Mouse (Mus musculus) thymus, postnatal 14 days (tissue): Measurements from ENCODE around the gene Pde4d.

ENCODE experiments used
- DNase-seq: peaks from one replicate; pipeline ENCODE4 v3.0.0; 2021

Pde4d gene

DNA sequence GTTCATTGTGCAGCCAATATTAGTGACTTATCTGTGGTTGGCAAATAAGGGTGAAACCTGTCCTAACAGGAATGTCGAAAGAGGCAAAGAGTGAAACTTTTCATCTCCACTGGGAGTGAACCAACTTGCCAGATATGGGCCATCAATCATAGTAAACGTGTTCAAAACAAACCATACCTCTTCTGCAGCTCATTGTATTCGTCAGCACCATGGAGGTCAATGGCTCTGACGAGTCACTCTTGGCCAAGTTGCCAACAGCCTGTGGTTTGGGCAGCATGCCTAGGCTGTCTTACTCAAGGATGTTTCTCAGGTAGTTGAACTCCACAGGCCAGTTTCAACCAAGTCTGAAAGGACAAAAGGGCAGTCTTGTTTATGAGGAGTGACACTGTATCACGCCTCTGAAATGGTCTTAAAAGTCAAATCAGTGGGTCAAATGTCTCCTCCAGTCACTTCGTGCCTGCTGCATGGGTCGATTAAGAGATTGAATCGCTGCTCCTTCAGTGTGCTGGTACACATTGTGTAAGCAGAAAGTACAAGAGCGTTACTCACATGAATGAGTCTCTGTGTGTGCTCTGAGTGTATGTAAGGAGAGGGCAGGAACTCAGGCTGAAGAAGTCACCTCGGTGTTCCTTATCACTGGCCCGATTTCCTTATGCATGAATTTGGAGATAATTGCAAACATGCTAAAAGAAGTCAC is 1431.6 kb downstream of the Pde4d start:
- no peak for DNase-seq

DNA sequence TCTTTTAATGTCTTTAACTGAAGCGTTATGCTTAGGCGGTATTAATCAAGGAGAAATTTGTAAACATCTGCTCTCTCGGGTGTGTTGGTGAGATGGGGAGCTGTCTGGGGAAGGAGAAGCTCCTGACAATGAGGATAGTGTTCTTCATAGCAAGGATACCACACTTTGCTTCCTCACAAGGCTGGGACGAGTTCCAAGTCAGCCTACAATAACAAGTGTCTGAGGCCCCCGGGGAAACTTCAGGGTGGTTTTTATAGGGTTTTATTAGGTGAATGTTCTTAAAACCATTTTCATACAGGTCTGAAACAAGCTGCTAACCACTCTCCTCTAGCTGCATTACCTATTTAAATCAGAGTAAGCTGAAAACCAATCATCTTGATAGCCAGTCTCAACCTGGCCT is 1433.9 kb downstream of the Pde4d start:
- no peak for DNase-seq

DNA sequence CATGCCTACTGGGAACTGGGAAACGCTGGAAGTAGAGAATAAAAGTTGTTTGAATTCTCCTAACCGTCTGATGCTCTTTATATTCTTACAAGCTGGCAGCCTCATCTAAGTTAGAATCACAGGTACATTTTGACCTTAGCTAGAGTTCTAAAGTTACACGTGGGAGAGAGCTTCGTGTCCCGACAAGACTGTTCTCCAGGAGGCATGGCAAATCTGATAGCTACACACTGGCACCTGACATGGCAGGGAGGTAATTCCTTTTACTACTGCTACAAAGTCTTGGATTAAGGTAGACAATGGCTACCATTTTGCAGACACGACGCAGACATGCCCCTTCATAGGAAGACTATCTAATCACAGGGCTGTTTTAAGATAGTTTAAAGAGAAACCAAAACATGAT is 1435.1 kb downstream of the Pde4d start:
- no peak for DNase-seq

DNA sequence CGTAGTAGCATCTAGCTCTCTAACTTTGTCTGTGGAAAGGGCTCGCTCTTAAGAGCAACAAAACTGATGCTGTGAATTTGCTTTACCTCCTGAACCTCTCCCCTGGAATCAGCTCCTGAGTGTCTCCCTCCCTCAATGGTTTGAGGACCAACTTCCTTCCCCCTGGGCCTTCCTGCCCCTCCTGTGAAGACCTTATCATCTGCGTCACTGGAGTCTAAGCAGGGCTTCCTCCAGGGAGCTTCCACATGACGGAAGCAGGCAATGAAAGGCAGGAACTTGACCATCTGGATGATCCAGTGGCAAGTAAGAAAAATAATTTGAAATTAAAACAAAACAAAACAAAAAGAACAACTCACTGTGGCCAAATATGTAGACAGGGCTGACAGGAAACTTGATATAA is 1438.5 kb downstream of the Pde4d start:
- no peak for DNase-seq

DNA sequence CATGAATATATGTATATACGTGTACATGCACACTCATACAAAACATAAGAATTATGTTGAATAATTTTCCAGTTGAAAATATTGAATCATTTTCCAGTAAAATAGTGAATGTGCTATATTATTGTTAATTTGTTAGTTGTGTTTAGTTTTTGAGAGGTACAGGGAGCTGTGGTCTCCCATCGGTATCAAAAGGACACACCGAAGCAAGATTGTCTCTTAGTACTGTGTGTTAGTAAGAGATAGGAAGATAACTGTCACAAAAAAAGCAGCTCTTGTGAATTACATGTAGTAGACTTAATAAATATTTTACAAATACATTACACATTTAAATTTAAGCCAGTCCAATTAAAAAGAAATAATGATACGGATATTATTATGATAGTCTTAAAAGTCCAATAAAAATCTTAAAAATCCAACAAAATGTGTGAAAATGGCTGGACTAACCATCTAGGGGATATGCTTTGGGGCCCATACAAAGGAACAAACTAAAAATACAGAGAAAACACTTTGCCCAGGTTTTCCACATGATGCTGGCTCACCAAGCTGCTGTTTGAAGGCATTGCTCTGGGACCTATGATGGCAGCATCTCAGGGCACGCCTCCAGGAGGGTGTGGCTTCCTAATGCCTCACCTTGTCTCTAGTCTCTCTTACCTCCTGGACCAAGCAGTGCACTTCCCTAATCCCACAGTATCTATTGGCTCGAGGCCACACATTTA is 1441.6 kb downstream of the Pde4d start:
- no peak for DNase-seq

DNA sequence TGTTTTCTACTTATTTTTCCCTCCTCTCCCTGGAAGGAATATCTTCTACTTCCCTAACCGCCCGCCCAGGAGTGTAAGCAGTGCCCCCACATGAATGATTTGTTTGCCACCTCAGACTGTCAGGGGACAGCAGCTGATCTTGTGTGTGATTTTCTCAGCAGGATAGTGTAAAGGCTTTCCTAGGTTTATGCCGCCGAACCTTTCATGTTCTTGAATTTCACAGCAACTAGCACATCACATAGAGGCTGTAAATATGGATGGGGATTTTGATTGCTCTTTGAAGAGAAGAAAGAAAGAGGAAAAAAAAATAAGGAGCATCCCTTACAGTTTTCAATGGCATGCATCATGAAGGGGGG is 1442.1 kb downstream of the Pde4d start:
- no peak for DNase-seq

DNA sequence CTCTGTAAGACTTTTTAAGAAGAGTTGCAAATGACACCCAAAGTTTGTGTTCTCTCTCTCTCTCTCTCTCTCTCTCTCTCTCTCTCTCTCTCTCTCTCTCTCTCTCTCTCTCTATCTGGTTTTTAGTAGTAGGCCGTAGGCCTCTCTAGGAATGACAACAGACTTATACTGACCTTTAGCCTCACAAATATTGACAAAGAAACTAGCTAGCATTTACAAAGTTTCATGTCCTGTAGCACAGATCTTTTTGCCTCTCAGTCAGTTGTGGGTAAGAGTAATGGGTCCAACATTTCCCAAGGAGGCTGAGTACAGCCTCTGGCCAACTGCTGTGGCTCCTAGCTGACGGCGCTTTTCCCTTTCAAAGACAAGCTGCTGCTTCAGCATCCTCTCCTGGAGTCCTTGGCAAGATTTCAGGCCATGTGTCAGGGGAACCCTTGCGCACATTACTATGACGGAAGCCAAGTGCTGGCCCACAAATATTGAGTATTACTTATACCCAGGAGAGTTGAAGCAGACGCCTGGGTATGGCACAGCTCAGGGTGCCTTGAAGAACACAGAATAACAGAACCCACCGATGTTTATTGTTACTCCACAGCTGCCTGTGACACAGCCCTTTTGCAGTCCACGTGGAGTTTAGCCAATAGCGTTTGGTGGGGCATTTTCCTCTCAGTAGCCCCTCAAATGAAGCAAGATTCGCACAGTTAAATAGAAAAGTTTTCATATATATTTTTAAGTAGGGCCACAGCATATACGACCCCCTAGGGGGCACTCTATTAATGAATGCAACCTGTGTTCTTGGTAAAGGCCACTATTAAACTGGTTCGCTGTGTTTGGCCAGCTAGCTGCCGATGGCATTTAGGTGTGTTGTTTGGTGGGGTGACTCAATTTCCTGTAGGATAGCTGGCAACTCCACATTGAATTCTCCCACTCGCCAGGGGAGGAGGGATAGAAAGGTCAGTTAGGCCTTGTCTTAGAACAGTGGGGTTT is 1450.0 kb downstream of the Pde4d start:
- DNase-seq = no peak

DNA sequence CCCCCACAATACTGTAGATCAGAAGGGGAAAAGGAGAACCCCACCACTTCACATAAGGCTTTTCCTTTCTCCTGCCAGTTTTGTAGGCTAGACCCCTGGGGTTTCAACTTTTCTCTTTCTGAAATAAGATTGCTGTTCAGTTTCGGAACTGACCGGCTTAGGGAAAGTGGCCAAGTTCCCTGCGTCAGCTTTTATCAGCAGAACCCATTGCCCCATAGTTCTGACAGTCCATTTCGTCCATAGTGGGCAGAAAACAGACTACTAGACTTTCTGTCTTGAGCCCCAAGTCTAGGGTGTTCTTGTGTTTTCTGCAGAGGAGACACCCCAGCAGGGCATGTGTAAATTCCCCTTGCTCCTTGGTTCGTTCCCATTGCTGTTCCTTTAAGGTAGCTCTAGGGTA is 1452.1 kb downstream of the Pde4d start:
- DNase-seq = no peak

DNA sequence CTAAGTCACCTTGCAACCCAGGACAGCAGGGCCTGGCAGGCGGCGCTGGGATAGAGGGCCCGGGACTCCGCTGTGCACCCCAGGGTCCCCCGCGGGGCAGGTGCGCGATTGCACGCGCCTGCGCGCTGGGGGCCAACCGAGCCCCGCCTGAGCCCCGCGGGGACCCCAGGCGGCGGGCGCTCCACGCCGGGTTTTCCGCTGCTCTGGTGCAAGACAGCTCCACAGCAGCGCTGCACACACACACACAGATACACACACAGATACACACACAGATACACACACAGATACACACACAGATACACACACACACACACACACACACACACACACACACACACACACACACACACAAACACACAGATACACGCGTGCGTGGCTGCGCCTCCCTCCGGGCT is 1452.7 kb downstream of the Pde4d start:
- peak; percentile 96 for DNase-seq

DNA sequence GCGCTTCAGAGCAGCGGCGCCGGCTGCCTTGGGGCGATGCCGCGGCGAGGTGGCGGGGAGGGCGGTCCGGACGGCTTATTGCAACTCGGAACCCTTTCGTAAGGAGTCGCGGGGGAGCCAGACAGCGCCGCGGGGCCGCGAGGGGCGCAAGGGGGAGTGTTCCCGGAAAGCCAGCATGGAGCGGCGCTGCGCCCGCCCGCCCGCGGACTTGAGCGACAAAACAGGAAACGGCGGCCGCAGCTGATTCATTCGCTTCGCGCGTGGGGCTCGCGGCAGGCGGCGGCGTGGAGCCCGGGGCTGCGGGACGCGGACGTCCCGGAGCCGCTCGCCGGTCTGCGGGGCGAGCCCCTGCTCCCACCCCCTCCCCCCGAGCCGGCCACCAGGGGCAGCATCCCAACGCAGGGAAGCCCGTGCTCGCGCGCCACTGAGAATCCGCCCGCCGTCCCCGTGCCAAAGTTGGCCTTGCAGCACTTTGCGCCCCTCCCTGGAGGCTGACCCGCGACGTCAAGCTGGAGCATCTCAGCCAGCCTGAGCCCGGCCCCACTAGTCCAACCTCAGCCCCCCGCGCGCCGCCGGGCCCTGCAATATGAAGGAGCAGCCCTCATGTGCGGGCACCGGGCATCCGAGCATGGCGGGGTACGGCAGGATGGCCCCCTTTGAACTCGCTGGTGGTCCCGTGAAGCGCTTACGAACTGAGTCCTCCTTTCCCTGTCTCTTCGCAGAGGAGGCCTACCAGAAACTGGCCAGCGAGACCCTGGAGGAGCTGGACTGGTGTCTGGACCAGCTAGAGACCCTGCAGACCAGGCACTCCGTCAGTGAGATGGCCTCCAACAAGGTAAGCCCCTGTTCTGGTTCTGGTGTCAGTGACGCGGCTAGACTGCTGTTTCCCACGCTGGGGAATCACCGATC is 1453.4 kb downstream of the Pde4d start:
- DNase-seq = peak; percentile 92

DNA sequence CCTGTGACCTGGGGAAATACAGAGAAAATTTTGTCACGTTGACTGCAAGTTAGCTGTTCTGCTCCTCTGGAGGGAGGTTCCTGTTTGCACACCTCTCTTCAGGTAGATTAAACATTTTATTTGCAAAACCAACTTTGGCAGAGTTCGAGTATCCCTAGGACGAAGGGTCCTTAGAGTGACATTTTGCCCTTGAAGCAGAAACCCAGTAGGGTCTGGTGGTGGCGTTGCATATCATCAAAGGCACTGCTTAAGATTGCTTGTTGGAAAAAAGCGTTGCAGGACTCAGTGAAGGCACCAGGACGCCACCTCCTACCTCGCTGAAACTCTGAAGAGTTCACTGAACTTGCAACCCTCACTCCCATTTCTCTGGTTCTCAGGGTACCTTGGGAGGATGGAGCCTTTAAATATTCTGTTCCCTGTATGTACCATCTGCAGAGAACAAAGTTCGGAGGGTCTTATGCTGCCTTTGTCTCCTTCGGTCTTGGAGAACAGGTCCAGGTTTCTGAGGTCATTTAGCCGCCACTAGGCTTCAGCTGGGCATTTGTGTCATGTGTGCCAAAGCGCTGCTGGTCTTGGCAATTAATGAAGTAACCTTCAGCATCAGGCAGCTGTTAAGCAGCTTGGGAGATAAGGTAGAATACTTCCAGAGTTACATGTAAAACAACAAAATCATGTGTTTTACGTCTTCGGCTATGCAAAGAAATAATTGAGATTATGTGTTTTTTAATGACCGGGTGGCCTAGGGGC is 1454.2 kb downstream of the Pde4d start:
- DNase-seq = peak; percentile 38

DNA sequence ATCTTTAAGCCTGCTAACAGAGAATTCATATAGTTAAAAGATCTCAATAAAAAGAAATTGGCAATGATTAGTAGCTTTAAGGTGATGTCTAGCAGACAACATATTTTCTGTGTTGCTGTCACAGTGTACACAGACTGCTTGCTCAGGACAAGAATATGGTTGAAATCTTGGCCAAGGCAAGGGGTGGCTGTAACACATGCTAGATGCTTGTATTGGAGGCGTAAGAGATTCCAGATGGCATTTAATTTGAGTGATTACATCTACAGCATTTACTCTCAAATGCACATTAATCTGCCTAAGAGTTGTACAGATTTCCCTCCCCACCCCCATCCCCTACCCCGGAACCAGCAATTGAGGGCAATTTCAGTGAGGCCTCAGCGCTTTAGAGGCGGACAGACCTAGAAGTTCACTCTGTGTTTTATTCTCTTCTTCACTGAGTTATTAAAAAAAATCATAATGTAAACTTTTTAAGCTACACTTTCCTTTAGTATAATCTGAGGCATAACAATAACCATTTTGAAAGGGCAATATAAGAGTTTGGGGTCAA is 1456.7 kb downstream of the Pde4d start:
- DNase-seq = peak; percentile 20

DNA sequence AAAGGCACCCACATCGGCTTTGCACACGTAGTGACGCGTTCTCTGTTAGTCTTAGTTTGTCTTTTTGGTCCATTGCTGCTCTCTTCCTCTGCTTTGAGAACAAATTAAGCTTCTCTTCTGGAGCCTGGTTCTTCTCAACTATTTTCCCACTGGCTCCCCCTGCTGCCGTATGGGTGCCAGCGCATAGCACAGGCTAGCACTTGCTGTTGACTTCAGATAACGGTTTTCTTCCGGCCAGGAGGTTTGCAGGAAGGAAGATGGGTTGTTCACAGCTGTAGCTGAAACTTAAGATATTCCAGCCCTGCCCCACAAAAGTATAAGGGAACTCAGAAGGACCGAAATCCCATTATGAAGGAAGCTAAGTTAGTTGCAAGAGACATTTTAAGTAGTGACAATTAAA is 1457.9 kb downstream of the Pde4d start:
- DNase-seq = peak; percentile 96

DNA sequence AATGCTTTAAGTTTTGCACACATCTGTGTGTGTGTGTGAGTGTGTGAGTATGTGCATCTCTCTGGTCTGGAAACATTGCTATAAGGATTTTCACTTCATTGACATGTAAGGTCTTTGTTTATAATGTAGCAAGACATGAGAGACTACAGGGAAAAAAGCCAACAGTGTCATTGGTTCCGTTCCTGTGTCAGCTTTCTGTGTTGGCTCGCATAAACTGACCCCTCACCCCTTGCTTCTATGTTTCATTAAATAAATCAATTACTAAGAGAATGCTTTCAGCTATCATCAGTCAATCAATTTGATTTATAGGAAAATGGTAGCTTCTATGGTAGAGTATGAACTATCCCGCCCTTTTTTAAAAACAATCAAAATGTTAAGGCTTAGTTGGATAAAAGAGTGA is 1458.6 kb downstream of the Pde4d start:
- DNase-seq = no peak

DNA sequence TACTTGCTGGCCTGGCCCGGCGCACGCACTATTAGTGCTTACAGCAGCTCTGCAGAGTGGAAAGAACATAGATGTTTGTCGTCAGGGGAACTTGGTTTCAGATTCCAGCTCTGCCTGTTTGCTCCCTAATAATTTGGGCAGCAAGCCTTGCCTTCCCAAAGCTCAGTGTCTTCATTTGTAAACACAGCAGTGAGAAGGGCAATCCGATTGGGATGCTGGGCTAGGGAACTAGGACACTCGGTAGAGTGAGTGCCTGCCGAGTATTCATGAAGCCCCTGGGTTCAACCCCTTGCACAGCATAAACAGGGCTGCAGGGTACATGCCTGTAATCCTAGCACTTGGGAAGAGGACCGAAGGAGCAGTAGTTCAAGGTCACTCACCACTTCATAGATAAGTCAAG is 1459.4 kb downstream of the Pde4d start:
- DNase-seq = no peak

DNA sequence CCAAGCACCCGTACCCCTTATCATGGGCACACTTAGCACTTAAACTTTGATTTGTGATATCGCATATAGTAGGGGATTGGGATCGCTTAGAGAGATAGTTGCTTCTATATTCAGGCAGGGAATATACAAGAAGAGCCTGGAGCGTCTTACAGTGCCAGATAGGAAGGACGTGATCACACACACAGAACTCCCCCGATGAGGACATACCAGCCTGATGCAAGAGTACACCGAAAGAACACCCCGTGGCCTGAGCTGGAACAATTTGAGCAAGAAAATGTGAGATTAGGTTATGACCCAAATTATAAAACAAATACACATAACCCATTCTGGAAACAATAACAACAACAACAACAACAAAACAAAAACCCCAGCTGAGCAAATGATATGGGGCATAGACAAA is 1461.2 kb downstream of the Pde4d start:
- DNase-seq = no peak

DNA sequence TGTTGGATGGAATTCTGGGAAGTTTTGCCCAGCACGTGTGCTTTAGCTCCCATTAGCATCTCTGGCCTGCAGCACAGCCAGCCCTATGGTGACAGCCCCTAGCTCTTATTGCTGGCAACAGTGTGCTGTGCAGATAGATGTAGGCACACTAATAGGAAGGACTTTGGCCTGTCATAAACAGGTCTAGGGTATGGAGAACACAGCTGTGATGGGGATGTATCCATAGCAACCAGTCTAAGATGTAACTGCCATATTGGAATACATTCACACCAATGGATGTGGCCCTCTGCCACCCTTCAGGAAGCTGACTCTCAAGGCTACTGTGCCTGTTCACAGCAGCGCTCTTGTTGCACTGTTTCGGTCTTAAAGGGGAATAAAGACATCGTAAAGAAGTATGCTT is 1462.9 kb downstream of the Pde4d start:
- DNase-seq = no peak

DNA sequence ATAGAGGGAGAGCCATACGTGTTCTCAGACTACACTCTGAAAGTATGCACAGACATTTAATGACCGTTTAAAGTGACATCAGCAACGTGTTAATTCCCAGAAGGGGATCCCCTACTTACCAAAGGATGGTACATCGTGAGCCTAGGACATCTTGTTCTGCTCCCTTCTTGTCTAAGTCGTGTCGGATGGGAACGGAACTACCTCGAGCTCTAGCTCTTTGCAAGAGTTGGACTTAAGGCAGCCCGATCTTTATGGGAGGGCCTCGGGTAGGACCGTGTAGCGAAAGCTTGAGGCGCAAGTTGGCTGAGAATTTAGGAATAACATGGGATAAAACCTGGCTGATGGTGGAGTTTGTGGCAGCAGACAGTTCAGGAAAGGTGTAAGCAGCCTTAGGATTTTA is 1464.5 kb downstream of the Pde4d start:
- DNase-seq = no peak

DNA sequence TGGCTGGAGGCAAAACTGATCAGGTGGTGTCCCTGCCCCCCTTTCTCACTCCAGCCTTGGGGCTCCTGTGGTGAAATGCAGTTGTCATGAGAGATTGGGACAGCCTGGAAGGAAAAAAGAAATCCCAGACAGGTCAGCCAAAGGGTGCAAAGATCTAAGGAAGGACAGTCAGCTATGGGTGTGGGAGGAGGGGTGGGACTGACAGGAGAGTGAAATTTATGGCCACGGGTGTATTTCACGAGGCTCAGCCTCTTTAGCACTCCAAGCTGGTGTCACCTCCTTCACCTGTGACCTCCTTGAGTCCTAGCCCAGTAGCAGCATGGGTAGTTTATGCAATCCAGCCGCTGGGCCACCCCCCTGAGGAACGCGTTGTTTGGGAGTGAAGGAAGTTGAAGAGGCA is 1465.1 kb downstream of the Pde4d start:
- no peak for DNase-seq

DNA sequence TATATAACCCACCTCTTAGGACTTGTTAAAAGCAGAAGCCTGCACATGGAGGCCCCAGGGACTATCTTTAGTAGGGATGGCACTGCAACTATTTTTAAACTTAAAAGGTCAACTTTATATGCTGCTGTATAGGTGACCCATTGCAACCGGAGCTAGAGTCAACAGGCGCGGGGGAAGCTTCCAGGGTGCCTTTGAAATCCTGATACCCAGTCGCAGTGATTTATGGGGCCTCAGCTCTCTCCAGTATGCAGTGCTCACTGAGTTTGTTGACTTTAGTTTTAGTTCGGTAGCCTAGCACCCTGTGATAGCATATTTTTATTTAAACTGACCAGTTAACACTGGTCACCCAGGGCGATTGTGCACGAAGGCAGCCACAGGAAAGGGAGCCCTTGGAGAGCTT is 1465.8 kb downstream of the Pde4d start:
- DNase-seq = no peak

DNA sequence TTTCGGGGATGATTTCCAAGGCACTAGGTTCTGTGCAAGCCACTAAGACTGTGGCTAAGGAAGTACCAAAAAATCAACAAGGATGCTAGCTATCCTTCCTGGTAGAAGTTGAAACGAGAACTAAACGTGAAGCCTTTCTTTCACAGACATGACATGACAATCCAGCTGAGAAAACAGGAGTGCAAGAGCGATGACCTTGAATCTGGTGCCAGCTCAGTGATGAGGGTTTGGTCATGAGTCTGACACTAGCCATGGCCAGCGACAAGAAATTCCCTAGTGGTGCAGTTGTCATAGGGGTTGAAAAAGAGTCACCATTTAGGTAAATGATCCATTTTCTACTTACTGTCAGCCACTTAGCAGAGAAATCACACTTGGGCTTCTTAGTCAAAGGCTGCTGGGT is 1466.2 kb downstream of the Pde4d start:
- DNase-seq = no peak

DNA sequence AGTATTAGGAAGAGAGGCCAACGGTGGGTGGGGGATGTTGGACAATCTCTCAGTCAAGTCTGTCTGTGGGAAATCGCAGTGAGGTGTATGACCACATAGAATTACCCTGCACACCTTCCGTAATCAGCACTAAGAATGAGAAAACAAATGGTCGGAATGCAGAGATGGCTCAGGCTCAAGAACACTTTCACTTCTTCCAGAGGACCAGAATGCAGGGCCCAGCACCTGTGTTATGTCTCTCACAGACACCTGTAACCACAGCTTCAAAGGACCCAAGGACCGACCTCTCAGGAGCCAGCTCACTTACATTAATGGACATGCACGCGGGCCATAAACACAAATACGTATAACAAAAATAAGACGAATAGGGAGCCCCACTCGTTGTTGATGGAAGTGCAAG is 1467.8 kb downstream of the Pde4d start:
- no peak for DNase-seq
